Mouse (Mus musculus): Measurements from ENCODE around the gene Eif4a2.

- TF ChIP-seq CTCF (IDR thresholded peaks at IDR 0.05; ENCODE audit: control insufficient read depth, insufficient read depth, insufficient read length) = no peak
- TF ChIP-seq CEBPB (IDR thresholded peaks at IDR 0.05; ENCODE audit: low read depth) = no peak
- no peak for TF ChIP-seq MYOD1 (IDR thresholded peaks at IDR 0.05; ENCODE audit: control insufficient read depth, insufficient read length, low read depth)
- TF ChIP-seq MAX (IDR thresholded peaks at IDR 0.05) = no peak
- no peak for TF ChIP-seq USF1 (IDR thresholded peaks at IDR 0.05; ENCODE audit: low read depth)
- no peak for TF ChIP-seq MYOG (IDR thresholded peaks at IDR 0.05; ENCODE audit: control insufficient read depth, extremely low read depth, insufficient read length)
Measured at GRCm38 (mm10) chr16:23148936-23149335, 41.7 kb downstream of the Eif4a2 start.
